Mouse (Mus musculus): ENCODE measurements at regions not wholly inside any gene's neighbourhood (a gene's known extent, or its start where the extent isn't known, plus 50 kb on each side); places are given as distances from the start of the nearest gene placed in this dataset.

- Histone ChIP-seq H3K9me3 (ENCODE audit: control insufficient read depth, low read length) (no peaks in the 10 kb centered on the region), H3K4me1 (ENCODE audit: control insufficient read depth, insufficient read depth, low read length) (no peaks in the 10 kb centered on the region), H3K27ac (ENCODE audit: low read depth, low read length) (no peak overlapping the region), H3K9ac (ENCODE audit: low read length) (no peak overlapping the region), H3K4me2 (no peak overlapping the region), H3K4me3 (ENCODE audit: low read depth, low read length) (no peak overlapping the region), H3K27me3 (ENCODE audit: control insufficient read depth, insufficient read depth, low read length) (no peaks in the 10 kb centered on the region), H3K36me3 (ENCODE audit: control insufficient read depth, insufficient read depth, low read length) (no peaks in the 10 kb centered on the region)
- ATAC-seq (ENCODE audit: low FRiP score) (no peak), DNase-seq (ENCODE audit: low spot score, missing footprints) (no peak)
- WGBS, result 77% methylated on average over 5 of the region's 5 CpGs
Measured at GRCm38 (mm10) chr3:107826241-107826760, 50.7 kb upstream of the Eps8l3 start.

DNA sequence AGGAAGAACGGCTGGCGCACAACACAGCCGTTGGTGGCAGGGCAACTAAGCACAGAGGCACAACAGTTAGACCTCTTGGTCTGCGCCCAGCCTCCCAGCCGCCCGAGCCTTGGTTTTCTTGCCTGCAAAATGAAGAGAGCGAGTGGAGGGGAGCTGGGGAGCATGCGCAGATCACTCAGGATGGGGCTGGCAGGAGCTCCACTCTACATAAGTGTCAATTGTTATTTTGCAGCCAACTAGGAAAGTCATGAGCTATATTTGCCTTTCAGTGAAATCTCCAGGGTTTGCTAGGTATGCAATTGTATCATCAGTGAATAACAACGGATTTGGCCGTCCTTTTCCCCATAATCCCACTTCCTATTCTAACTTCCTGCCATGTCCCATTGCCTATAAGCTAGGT lies 51.6 kb upstream of the Eps8l3 start:
- no peaks in the 10 kb centered on the region for H3K4me1 ChIP-seq (ENCODE audit: control insufficient read depth, insufficient read depth, low read length)
- H3K27me3 ChIP-seq (ENCODE audit: control insufficient read depth, insufficient read depth, low read length), result no peaks in the 10 kb centered on the region
- H3K9me3 ChIP-seq (ENCODE audit: control insufficient read depth, low read length), result no peaks in the 10 kb centered on the region
- H3K36me3 ChIP-seq (ENCODE audit: control insufficient read depth, insufficient read depth, low read length), result no peaks in the 10 kb centered on the region
- no peak overlapping the region for H3K4me3 ChIP-seq (ENCODE audit: low read depth, low read length)
- 91% methylated on average over 10 of the region's 10 CpGs for WGBS
- H3K27ac ChIP-seq (ENCODE audit: low read depth, low read length), result no peak overlapping the region
- no peak overlapping the region for H3K4me2 ChIP-seq
- no peak overlapping the region for H3K9ac ChIP-seq (ENCODE audit: low read length)
- ATAC-seq (ENCODE audit: low FRiP score), result no peak
- DNase-seq (ENCODE audit: low spot score, missing footprints), result no peak

DNA sequence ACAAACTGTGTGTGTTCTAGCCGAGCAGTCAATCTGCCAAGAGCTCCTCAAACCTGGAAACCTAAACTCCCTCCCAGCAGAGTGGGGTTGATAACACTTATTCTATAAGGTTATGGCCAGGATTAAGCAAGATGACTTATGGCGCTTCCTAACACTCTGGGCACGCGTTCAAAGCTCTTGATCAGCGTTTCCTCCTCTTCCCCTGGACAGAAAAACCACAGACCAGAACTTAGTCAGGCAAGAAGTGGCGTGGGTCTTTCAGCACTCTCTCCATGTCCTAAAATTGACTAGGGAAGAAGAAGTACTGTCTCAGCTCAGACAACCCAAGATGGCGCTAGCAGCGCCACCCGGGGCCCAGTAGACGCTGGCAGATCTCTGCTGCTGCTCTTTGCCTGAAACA lies 52.7 kb upstream of the Eps8l3 start:
- no peak overlapping the region for H3K4me2 ChIP-seq
- no peaks in the 10 kb centered on the region for H3K9me3 ChIP-seq (ENCODE audit: control insufficient read depth, low read length)
- no peaks in the 10 kb centered on the region for H3K27me3 ChIP-seq (ENCODE audit: control insufficient read depth, insufficient read depth, low read length)
- no peaks in the 10 kb centered on the region for H3K4me1 ChIP-seq (ENCODE audit: control insufficient read depth, insufficient read depth, low read length)
- no peak overlapping the region for H3K4me3 ChIP-seq (ENCODE audit: low read depth, low read length)
- WGBS, result 92% methylated on average over 10 of the region's 10 CpGs
- no peaks in the 10 kb centered on the region for H3K36me3 ChIP-seq (ENCODE audit: control insufficient read depth, insufficient read depth, low read length)
- no peak overlapping the region for H3K9ac ChIP-seq (ENCODE audit: low read length)
- peak; percentile 74 for DNase-seq (ENCODE audit: low spot score, missing footprints)
- H3K27ac ChIP-seq (ENCODE audit: low read depth, low read length), result no peak overlapping the region
- no peak for ATAC-seq (ENCODE audit: low FRiP score)

DNA sequence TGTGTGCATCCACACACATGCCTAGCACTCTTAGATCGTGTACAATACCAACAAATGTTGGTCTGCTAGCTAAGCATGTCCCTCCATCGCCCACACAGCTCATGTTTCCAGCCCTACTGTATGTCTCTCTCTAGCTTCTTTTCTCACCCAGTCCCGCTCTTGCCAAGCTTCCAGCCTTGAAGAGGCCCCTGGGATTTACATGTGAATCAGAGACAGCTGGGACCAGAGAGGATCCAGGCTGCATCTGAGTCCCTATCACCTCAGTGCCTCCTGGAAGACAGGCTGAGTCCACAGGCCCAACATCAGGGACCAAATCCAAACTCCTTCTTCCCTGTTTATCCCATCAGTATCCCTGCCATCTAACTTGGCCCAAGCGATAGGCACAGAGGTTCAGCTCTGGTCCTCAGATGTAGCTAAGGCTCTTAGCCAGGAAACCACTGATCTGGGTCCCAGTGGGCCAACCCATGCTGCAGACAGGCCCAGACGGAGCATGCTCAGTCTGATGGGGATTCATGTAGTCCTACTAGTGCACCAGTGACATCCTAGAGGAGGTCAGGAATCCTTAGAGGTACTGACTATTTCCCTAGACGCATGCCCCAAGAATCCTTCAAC lies 53.3 kb upstream of the Eps8l3 start:
- no peak overlapping the region for H3K9ac ChIP-seq (ENCODE audit: low read length)
- no peak overlapping the region for H3K4me3 ChIP-seq (ENCODE audit: low read depth, low read length)
- no peak overlapping the region for H3K4me2 ChIP-seq
- H3K27me3 ChIP-seq (ENCODE audit: control insufficient read depth, insufficient read depth, low read length), result no peaks in the 10 kb centered on the region
- DNase-seq (ENCODE audit: low spot score, missing footprints) (peak; percentile 61), ATAC-seq (ENCODE audit: low FRiP score) (no peak)
- no peak overlapping the region for H3K27ac ChIP-seq (ENCODE audit: low read depth, low read length)
- WGBS, result 87% methylated on average over 6 of the region's 6 CpGs
- no peaks in the 10 kb centered on the region for H3K9me3 ChIP-seq (ENCODE audit: control insufficient read depth, low read length)
- no peaks in the 10 kb centered on the region for H3K4me1 ChIP-seq (ENCODE audit: control insufficient read depth, insufficient read depth, low read length)
- H3K36me3 ChIP-seq (ENCODE audit: control insufficient read depth, insufficient read depth, low read length), result no peaks in the 10 kb centered on the region

GRCm38 (mm10) chr3:107823177-107823576 lies 53.9 kb upstream of the Eps8l3 start:
- H3K9ac ChIP-seq (ENCODE audit: low read length), result no peak overlapping the region
- H3K36me3 ChIP-seq (ENCODE audit: control insufficient read depth, insufficient read depth, low read length), result no peaks in the 10 kb centered on the region
- no peak overlapping the region for H3K4me2 ChIP-seq
- H3K4me3 ChIP-seq (ENCODE audit: low read depth, low read length), result no peak overlapping the region
- 85% methylated on average over 5 of the region's 5 CpGs for WGBS
- H3K4me1 ChIP-seq (ENCODE audit: control insufficient read depth, insufficient read depth, low read length), result no peaks in the 10 kb centered on the region
- DNase-seq (ENCODE audit: low spot score, missing footprints), result peak; percentile 74
- no peaks in the 10 kb centered on the region for H3K27me3 ChIP-seq (ENCODE audit: control insufficient read depth, insufficient read depth, low read length)
- no peaks in the 10 kb centered on the region for H3K9me3 ChIP-seq (ENCODE audit: control insufficient read depth, low read length)
- no peak for ATAC-seq (ENCODE audit: low FRiP score)
- H3K27ac ChIP-seq (ENCODE audit: low read depth, low read length), result no peak overlapping the region

DNA sequence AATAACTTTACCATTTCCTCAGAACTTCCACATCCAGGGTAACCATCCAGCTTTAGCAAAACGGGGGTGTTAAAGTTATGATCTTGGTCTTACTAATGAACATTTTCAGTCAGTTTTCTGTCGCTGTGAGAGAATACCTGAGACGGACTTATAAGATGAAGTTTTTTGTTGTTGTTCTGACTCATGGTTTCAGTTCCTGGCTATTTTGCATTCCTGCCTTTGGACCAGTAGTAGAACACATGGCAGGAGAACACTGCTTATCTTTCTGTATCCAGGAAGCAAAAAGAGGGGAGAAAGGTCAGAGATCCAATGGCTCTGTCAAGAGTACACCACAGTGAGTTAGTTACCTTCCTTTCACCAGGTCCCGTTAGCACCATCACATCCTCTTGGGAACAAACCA lies 54.5 kb upstream of the Eps8l3 start:
- Histone ChIP-seq H3K9ac (ENCODE audit: low read length) (no peak overlapping the region), H3K36me3 (ENCODE audit: control insufficient read depth, insufficient read depth, low read length) (no peaks in the 10 kb centered on the region), H3K9me3 (ENCODE audit: control insufficient read depth, low read length) (no peaks in the 10 kb centered on the region), H3K4me3 (ENCODE audit: low read depth, low read length) (no peak overlapping the region), H3K27ac (ENCODE audit: low read depth, low read length) (no peak overlapping the region), H3K4me2 (no peak overlapping the region), H3K27me3 (ENCODE audit: control insufficient read depth, insufficient read depth, low read length) (no peaks in the 10 kb centered on the region), H3K4me1 (ENCODE audit: control insufficient read depth, insufficient read depth, low read length) (no peaks in the 10 kb centered on the region)
- WGBS, result 88% methylated on average over 4 of the region's 4 CpGs
- DNase-seq (ENCODE audit: low spot score, missing footprints) (peak; percentile 59), ATAC-seq (ENCODE audit: low FRiP score) (no peak)

DNA sequence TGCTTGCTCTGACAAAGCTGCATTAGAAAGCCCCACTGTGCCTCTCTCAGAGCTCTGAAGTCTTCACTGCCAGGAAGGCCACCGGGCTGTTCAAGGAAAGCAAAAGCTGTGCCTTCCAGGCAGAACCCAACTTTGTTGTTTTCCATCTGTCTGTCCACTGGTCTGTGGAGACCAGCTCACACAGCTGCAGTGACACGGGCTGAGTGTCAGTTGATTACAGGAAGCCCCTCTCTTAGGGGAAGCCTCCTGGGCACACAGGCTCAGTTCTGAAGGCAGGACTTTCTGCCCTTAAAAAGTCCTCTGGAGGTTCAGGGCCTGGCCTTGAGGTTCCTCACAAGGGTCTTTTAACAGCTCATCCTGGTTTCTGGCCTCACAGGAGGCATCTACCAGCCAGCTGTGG lies 55.1 kb upstream of the Eps8l3 start:
- Histone ChIP-seq H3K36me3 (ENCODE audit: control insufficient read depth, insufficient read depth, low read length) (no peaks in the 10 kb centered on the region), H3K9me3 (ENCODE audit: control insufficient read depth, low read length) (no peaks in the 10 kb centered on the region), H3K27me3 (ENCODE audit: control insufficient read depth, insufficient read depth, low read length) (no peaks in the 10 kb centered on the region), H3K9ac (ENCODE audit: low read length) (no peak overlapping the region), H3K4me2 (no peak overlapping the region), H3K4me1 (ENCODE audit: control insufficient read depth, insufficient read depth, low read length) (no peaks in the 10 kb centered on the region), H3K27ac (ENCODE audit: low read depth, low read length) (no peak overlapping the region), H3K4me3 (ENCODE audit: low read depth, low read length) (no peak overlapping the region)
- 71% methylated on average over 2 of the region's 2 CpGs for whole genome bisulfite sequencing
- DNase-seq (ENCODE audit: low spot score, missing footprints) (peak; percentile 61), ATAC-seq (ENCODE audit: low FRiP score) (no peak)

DNA sequence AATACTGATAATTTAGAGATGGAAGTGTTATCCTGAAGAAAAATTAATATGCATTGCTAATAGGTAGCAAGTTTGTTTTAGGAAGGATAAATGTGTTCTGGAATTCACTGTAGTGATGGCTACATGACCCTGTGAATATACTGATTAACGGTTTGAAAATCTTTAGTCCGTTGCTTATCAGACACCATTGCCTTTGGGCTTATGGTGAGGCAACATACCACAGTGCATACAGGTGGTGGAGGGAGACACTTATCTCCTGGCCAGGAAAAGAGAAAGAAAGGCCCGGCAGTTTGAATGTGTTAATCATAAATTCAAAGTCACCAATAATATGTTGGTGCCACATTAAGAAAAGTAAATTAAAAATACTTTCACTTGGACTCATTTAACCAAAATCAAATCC lies 57.4 kb upstream of the Eps8l3 start:
- DNase-seq (ENCODE audit: low spot score, missing footprints) (peak; percentile 53), ATAC-seq (ENCODE audit: low FRiP score) (no peak)
- no peak overlapping the region for H3K4me2 ChIP-seq
- no peaks in the 10 kb centered on the region for H3K9me3 ChIP-seq (ENCODE audit: control insufficient read depth, low read length)
- no peak overlapping the region for H3K4me3 ChIP-seq (ENCODE audit: low read depth, low read length)
- no peak overlapping the region for H3K9ac ChIP-seq (ENCODE audit: low read length)
- 92% methylated on average over 3 of the region's 3 CpGs for WGBS
- H3K27me3 ChIP-seq (ENCODE audit: control insufficient read depth, insufficient read depth, low read length), result no peaks in the 10 kb centered on the region
- no peak overlapping the region for H3K27ac ChIP-seq (ENCODE audit: low read depth, low read length)
- no peaks in the 10 kb centered on the region for H3K4me1 ChIP-seq (ENCODE audit: control insufficient read depth, insufficient read depth, low read length)
- H3K36me3 ChIP-seq (ENCODE audit: control insufficient read depth, insufficient read depth, low read length), result no peaks in the 10 kb centered on the region

DNA sequence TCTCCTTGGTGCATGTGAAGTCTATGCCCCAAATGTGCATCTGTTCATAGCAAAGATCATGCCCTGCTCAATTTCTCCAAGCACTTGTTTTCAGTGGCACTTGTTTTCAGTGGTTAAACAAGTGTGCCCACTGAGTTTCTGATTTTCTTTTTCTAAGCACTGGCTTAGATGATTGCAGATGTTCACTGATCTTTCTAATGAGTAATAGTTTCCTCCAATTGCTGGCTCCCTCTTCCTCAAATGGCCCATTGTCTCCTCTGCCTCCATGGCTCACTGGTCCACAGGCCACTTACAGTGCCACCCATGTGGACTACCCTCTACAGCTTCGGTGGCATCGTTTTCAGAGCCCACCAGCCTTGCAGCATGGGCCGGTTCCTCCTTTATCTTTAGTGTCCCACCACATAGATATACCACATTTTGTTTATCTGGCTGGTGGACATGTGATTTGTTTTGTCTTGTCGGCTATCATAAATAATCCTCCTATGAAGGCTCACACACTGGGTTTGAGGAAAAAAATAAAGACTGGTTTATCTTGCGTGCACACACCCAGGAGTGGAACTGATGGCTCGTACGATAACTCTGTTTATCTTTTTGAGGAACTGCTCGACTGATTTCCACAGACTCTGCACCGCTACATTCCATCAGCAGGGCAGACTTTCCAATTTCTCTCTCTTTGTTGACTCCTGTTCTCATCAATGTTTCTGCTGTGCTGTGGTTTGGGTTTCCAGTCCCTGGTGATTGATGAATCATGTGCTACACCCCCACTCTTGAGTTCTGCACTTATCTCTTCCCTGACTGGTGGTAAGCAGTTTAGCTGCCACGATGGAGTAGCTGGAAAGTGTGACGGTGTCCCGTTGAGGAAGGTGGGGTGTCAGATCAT lies 58.2 kb upstream of the Eps8l3 start:
- Histone ChIP-seq H3K4me3 (ENCODE audit: low read depth, low read length) (no peak overlapping the region), H3K4me2 (no peak overlapping the region), H3K9ac (ENCODE audit: low read length) (no peak overlapping the region), H3K27ac (ENCODE audit: low read depth, low read length) (no peak overlapping the region), H3K9me3 (ENCODE audit: control insufficient read depth, low read length) (no peaks in the 10 kb centered on the region), H3K36me3 (ENCODE audit: control insufficient read depth, insufficient read depth, low read length) (no peaks in the 10 kb centered on the region), H3K27me3 (ENCODE audit: control insufficient read depth, insufficient read depth, low read length) (no peaks in the 10 kb centered on the region), H3K4me1 (ENCODE audit: control insufficient read depth, insufficient read depth, low read length) (no peaks in the 10 kb centered on the region)
- DNase-seq (ENCODE audit: low spot score, missing footprints) (peak; percentile 44), ATAC-seq (ENCODE audit: low FRiP score) (no peak)
- WGBS, result 86% methylated on average over 12 of the region's 12 CpGs
